Mouse (Mus musculus) neural tube, embryonic 12.5 days (tissue): Measurements from ENCODE around the gene Mdc1. TPM values are rescaled to one million over a fixed set of nuclear protein-coding genes. Genes with fewer than 3 reads are reported as not detected.

Experiments used
- ATAC-seq: fragments of 200-750 bp; cut with Nextera tagmentation; 2 replicates; pipeline ENCODE4 v1.8.0; 2017; ENCODE audit warnings: low read depth, mild to moderate bottlenecking, moderate TSS enrichment, moderate library complexity; ENCODE audit not compliant: low FRiP score
- H3K27ac ChIP-seq: fragments of 300-500 bp; sonication (generic); 2 replicates; pipeline ENCODE4 v1.5.1; 2016
- H3K27me3 ChIP-seq: fragments of 300-500 bp; sonication (generic); replicated peaks from 2 replicates; pipeline ENCODE4 v1.6.1; 2016; ENCODE audit warnings: mild to moderate bottlenecking
- H3K36me3 ChIP-seq: fragments of 300-500 bp; sonication (generic); 2 replicates; pipeline ENCODE4 v1.6.1; 2016; ENCODE audit warnings: mild to moderate bottlenecking
- H3K4me1 ChIP-seq: fragments of 300-500 bp; sonication (generic); 2 replicates; pipeline ENCODE4 v1.6.1; 2016
- H3K4me2 ChIP-seq: fragments of 300-500 bp; sonication (generic); replicated peaks from 2 replicates; pipeline ENCODE4 v1.6.1; 2016; ENCODE audit warnings: mild to moderate bottlenecking
- H3K4me3 ChIP-seq: fragments of 300-500 bp; sonication (generic); 2 replicates; pipeline ENCODE4 v1.5.1; 2016
- H3K9ac ChIP-seq: fragments of 300-500 bp; sonication (generic); 2 replicates; pipeline ENCODE4 v1.6.1; 2016; ENCODE audit warnings: mild to moderate bottlenecking
- H3K9me3 ChIP-seq: fragments of 300-500 bp; sonication (generic); 2 replicates; pipeline ENCODE4 v1.6.1; 2016; ENCODE audit warnings: mild to moderate bottlenecking
- WGBS: fragments of 180-500 bp; shearing (Covaris S2); methylation state at CpG from one replicate; pipeline ENCODE4 v1.1.7; 2016; 5-methylcytosine and 5-hydroxymethylcytosine counted together
- polyA plus RNA-seq: library from polyadenylated mRNA; unstranded; fragments of >200 nt; fragmentation: Nextera tagmentation; extraction: Ambion mirVana; gene quantifications from 2 replicates; pipeline ENCODE4 v1.2.1, GENCODE M21; 2016

Mdc1 gene
- polyA plus RNA-seq, 1 experiment from 2014 or later = 14.7 TPM

DNA sequence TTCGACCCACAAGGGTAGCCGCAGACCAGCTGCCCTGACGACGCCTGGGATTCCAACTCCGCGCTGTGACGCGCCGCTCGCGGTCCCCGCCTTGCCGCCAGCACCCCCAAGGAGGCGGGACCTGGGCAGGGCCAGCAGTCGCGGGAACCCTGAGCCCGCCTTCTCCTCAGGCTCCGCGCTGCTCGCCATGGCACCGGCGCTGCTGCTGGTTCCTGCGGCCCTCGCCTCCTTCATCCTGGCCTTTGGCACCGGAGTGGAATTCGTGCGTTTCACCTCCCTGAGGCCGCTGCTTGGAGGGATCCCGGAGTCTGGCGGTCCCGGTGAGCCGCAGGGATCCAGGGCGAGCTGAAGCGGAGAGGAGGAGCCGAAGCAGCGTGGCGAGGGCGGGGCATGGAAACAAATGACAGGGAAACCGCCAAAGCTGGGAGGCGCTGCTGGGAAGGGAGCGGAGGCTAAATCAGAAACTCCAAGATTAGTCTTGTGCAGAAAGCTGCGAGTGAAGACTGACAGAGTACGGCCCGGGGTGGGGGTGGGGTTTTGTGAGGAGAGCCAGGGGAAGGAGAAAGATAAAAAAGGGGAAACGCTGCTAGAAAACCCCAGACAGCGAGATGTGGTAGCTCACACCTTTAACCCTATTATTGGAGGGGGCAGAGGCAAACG is 20.0 kb downstream of the Mdc1 start, which contains the start of gene Nrm:
Gene Nrm, plus strand, starts transcription at position 121 of the 660 bp plus-strand sequence.
- Histone ChIP-seq H3K4me1 (peaks cover 18% of the 10 kb centered on the region), H3K27ac (peak within 1 kb of the TSS; percentile 79), H3K9me3 (no peaks in the 10 kb centered on the region), H3K4me3 (peak within 1 kb of the TSS; percentile 54), H3K9ac (peak within 1 kb of the TSS; percentile 66), H3K27me3 (no peaks in the 10 kb centered on the region), H3K36me3 (peaks cover 21% of the 10 kb centered on the region), H3K4me2 (peak within 1 kb of the TSS; percentile 69)
- WGBS = under 1% methylated on average over 47 of the region's 47 CpGs
- ATAC-seq = peak; percentile 85

DNA sequence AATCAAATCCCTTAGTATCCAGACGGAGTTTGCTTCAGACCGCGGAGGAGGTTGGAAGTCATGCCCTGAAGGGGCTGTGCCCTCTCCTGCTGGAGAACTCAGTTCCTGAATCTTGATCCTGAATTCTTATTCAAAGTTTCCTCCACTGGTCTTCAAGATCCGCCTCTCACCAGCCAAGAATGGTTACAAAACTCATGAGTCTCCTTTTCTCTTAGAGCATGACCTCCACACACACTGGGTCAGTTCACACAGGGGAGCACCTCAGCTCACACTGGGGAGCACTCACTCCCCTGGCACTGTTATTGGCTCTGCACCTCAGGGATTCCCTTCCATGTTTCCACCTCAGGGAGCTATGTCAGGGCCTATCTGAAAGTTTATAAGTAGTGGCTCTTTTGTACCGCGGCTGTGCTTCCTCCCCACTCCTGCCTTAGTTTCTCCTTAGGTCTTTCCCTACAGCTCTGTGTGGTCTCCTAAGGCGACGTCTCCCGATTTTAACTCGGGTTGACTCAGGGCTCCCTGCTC is 23.6 kb downstream of the Mdc1 start:
- no peaks in the 10 kb centered on the region; the same call in 1 of the 2 replicates for H3K36me3 ChIP-seq
- H3K9me3 ChIP-seq = no peaks in the 10 kb centered on the region
- H3K4me2 ChIP-seq = peak overlapping the region; percentile 100
- peaks cover 49% of the 10 kb centered on the region for H3K4me1 ChIP-seq
- peak overlapping the region; percentile 92 for H3K9ac ChIP-seq
- no peaks in the 10 kb centered on the region for H3K27me3 ChIP-seq
- peak overlapping the region; percentile 61 for H3K4me3 ChIP-seq
- WGBS = 24% methylated on average over 10 of the region's 10 CpGs
- H3K27ac ChIP-seq = peak overlapping the region; percentile 95
- ATAC-seq = no peak

DNA sequence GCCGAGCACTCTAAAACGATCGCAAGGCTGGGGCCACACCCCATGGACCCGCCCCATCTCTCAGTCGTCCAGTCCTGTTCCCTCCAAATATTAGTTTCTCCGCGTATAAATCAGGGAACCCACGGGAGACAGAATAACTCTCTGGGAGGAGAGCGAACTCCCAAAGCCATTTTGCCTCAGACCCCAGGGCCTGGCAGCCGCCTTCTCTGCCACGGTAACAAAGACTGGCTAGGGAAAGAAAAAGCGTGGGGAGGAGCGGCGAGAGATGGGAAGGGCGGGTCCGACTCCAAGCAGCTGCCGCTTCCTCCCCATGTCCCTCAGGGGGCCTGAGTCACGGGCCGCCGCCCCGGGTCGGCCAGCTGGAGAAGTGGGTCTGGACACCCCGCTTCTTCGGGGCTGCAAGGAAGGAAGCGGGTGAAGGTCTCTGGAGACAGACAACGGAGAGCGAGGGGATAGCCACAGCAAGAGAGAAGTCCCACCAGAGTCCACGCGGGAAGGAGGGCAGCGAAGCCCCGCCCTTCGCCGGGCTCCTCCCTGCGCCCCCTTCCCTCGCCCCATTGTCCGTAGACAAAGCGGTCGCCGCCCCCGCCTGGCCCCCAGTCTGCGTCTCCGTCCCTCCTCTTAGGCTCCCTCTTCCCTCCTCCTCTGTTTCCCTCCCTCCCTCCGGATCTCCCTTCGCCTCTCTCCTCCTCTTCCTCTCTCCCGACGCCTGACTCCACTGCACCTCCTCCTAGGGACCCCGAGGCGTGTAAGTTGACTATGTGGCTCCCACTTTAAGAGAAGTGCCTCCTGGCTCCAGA is 24.4 kb downstream of the Mdc1 start, which contains the start of gene Ppp1r18:
Gene Ppp1r18, plus strand, starts transcription at position 113 of the 800 bp plus-strand sequence.
- H3K36me3 ChIP-seq = peaks cover 7% of the 10 kb centered on the region
- peak within 1 kb of the TSS; percentile 92 for H3K9ac ChIP-seq
- WGBS = under 1% methylated on average over 47 of the region's 48 CpGs
- ATAC-seq = peak; percentile 64
- peaks cover 54% of the 10 kb centered on the region for H3K4me1 ChIP-seq
- peak within 1 kb of the TSS; percentile 95 for H3K27ac ChIP-seq
- peak within 1 kb of the TSS; percentile 61 for H3K4me3 ChIP-seq
- H3K9me3 ChIP-seq = no peaks in the 10 kb centered on the region
- H3K27me3 ChIP-seq = no peaks in the 10 kb centered on the region
- peak within 1 kb of the TSS; percentile 100 for H3K4me2 ChIP-seq

DNA sequence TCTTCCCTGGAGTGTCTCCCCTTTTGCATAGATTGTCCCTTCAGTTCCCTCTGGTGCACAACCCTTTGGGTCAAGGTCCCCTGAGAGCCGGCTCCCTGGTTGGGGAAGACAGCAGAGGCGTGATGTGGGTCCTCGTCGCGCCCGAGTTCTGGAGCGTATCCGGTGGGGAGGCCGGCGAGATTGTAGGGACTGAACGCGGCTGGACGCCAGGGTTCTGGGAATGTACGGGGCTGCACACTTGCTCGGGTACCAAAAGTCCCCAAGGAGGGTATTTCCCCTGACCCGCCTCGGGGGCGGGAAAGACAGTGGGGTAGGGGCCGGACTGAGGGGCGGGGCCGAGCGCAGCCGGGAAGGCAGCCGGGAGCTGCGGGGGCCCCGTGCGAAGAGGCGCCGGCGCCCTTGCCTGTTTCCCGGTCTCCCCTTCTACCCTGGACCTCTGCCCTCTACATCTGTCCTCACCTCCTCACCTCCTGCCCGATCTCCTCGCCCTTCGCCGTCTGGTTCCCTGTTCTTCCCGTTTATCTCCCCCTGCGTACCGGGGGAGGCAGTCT is 25.0 kb downstream of the Mdc1 start:
- peak overlapping the region; percentile 92 for H3K9ac ChIP-seq
- H3K4me1 ChIP-seq = peaks cover 55% of the 10 kb centered on the region
- under 1% methylated on average over 38 of the region's 38 CpGs for WGBS
- peaks cover 14% of the 10 kb centered on the region for H3K36me3 ChIP-seq
- H3K4me2 ChIP-seq = peak overlapping the region; percentile 100
- peak overlapping the region; percentile 61 for H3K4me3 ChIP-seq
- peak; percentile 49 for ATAC-seq
- H3K9me3 ChIP-seq = peaks cover 6% of the 10 kb centered on the region
- peak overlapping the region; percentile 95 for H3K27ac ChIP-seq
- no peaks in the 10 kb centered on the region for H3K27me3 ChIP-seq

DNA sequence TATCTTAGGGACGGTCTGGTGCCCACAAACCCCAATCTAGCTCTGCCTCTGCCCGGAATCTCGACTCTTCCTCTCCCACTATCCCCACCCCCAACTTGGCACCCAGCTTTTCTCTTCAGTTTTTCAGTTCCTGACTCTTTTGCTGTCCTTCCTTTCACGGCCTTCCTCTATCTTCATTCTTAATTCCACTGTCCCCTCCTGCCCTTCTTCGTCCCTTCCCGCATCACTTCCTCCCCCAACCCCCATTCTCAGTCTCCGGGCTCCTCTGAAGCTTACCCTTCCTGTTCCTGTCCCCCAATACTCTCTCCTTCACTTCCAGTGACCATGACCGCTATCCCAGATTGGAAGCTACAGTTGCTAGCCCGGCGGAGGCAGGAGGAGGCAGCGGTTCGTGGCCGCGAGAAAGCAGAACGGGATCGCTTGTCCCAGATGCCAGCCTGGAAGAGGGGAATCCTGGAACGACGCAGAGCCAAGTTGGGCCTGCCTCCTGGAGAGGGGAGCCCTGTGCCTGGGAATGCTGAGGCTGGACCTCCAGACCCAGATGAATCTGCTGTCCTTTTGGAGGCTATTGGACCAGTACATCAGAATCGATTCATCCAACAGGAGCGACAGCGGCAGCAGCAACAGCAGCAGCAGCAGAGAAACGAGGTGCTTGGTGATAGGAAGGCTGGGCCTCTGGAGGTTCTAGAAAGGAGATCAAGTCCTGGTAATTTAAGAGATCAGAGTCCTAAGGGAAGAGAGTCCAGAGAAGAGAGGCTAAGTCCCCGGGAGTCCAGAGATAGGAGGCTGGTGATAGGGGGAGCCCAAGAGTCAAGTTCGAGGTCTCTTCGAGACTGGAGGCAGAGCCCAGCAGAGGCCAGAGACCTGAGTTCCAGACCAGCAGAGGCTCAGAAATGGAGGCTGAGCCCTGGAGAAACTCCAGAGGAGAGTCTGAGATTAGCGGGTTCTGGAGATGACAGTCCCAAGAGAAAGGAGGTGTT is 25.9 kb downstream of the Mdc1 start:
- H3K27ac ChIP-seq = peak overlapping the region; percentile 95
- H3K9ac ChIP-seq = peak overlapping the region; percentile 92
- H3K36me3 ChIP-seq = peaks cover 20% of the 10 kb centered on the region
- peak overlapping the region; percentile 100 for H3K4me2 ChIP-seq
- 9% methylated on average over 26 of the region's 26 CpGs for WGBS
- no peaks in the 10 kb centered on the region for H3K27me3 ChIP-seq
- H3K4me3 ChIP-seq = peak overlapping the region; percentile 61
- ATAC-seq = no peak
- H3K4me1 ChIP-seq = peaks cover 55% of the 10 kb centered on the region
- peaks cover 6% of the 10 kb centered on the region for H3K9me3 ChIP-seq

DNA sequence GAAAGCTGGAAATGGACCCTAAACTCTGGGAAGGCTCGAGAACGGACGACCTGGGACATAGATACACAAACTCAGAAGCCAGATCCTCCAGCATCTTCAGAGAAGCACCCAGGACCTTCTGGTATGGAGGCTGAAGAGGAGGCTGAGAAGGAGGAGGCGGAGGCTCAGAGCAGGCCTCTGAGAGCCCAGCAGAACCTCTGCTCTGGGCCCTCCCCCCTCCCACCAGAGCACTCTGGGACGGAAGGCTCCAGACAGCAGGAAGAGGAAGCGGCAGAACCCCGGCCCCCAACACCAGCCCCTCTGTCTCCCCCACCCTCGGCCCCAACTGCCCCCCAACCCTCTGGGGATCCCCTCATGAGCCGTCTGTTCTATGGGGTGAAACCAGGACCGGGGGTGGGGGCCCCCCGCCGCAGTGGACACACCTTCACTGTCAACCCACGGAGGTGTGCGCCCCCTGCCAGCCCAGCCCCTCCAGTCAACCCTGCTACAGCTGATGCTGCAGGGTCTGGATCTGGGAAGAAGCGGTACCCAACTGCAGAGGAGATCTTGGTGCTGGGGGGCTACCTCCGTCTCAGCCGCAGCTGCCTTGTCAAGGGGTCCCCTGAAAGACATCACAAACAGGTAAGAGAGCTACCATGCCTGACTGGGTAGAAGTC is 27.0 kb downstream of the Mdc1 start:
- peaks cover 27% of the 10 kb centered on the region for H3K36me3 ChIP-seq
- peak overlapping the region; percentile 92 for H3K9ac ChIP-seq
- H3K27me3 ChIP-seq = no peaks in the 10 kb centered on the region
- peaks cover 63% of the 10 kb centered on the region for H3K4me1 ChIP-seq
- ATAC-seq = no peak
- H3K4me2 ChIP-seq = peak overlapping the region; percentile 100
- 49% methylated on average over 17 of the region's 17 CpGs for WGBS
- peaks cover 6% of the 10 kb centered on the region for H3K9me3 ChIP-seq
- H3K4me3 ChIP-seq = peak overlapping the region; percentile 61
- H3K27ac ChIP-seq = no peak overlapping the region; the same call in 1 of the 2 replicates

DNA sequence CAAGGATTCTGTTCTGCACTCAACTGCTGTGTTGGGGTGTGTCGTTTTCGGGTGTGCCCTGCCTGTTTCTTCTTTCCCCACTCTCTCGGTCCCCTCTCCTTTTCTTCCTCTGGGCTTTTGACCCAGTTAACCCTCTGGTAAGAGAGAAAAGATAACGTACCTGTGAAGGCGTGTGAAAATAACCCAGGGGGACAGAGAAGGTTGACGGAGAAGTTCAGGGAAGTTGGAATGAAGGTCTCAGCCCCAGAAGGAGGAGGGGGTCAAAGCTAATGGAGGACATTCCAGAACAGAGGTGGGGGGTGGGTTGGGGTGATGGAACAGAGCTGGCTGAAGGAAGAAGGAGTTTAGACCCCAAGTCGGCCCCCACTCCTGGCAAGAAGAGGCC is 27.6 kb downstream of the Mdc1 start:
- Histone ChIP-seq H3K36me3 (peaks cover 28% of the 10 kb centered on the region), H3K9ac (peak overlapping the region; percentile 92), H3K4me1 (peaks cover 67% of the 10 kb centered on the region), H3K27me3 (no peaks in the 10 kb centered on the region), H3K4me2 (peak overlapping the region; percentile 100), H3K9me3 (peaks cover 6% of the 10 kb centered on the region), H3K4me3 (peak overlapping the region; percentile 61), H3K27ac (no peak overlapping the region; the same call in 1 of the 2 replicates)
- 8% methylated on average over 7 of the region's 7 CpGs for WGBS
- ATAC-seq = no peak

DNA sequence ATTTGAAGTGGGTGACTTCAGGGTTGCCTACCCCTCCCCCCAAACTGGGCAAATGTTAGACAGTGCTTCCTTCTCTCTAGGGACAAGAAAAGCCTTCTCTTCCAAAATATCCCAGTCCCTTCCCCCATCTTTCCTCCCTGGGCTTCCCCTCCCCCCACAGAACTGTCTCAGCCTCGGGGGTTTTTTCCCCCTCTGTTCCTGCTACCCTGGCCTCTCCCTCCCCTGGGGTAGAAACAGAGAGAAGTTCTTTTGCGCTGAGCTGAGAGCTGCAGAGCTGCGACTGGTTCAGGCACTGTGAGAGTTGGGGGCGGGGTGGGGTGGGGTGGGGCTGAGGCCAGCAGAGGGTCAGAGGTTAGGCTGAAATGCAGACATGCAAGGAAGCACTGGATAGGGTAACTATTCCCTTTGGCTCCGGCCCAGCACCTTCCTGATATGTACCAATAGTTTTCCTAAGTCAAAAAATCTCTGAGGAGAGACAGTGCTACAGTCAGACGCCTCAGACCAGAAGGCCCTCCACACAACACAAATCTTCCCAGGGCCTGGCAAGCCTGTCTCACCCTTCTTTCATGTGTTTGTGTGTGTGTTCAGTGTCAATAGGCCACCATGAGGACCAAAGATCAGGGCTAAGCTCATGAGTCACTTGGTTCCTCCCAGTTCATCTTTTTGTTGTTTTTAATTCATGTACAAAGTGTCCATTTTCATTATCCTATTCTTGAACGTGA is 28.2 kb downstream of the Mdc1 start:
- Histone ChIP-seq H3K27ac (no peak overlapping the region), H3K4me3 (peak overlapping the region; percentile 61), H3K4me1 (peaks cover 67% of the 10 kb centered on the region), H3K9me3 (peaks cover 6% of the 10 kb centered on the region), H3K36me3 (peaks cover 33% of the 10 kb centered on the region), H3K27me3 (no peaks in the 10 kb centered on the region), H3K4me2 (peak overlapping the region; percentile 100), H3K9ac (peak overlapping the region; percentile 92)
- WGBS = 4% methylated on average over 7 of the region's 7 CpGs
- ATAC-seq = no peak

DNA sequence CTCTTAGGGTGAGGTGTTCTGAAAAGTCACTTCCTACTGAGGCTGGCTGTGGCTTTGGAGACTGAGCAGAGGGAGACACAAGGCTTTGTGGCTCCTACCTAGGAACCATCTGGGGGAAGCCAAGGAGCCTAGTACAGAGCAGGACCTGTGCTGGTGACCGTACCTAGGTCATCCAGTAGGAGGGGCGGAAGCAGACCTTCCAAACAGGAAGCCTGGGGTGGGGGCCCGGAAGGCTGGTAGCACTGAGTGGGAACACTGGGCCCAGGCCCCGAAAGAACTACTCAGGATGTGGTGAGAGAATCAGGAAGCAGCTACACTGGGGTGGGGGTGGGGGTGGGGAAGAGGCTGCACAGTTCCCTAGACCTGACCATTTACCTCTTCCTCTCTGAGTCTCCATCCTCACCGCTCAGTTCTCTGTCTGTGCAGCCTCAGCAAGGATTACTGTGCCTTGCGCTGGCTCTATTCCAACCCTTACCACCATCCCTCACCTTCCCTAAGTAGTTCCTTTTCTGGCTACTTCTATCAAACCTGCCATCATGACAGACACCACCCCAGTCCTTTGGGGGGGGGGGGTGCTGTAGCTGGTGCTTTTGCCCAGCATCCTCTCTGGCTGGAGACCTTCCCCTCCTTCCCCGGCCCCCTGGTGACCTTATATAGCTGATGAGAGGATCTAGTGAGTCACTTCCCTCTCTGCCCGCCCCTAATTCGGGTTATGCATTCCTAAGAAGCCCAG is 29.0 kb downstream of the Mdc1 start:
- no peak for ATAC-seq
- H3K4me2 ChIP-seq = peak overlapping the region; percentile 100
- H3K9me3 ChIP-seq = peaks cover 6% of the 10 kb centered on the region
- peaks cover 59% of the 10 kb centered on the region for H3K4me1 ChIP-seq
- H3K36me3 ChIP-seq = peaks cover 41% of the 10 kb centered on the region
- H3K4me3 ChIP-seq = peak overlapping the region; percentile 61
- 74% methylated on average over 9 of the region's 9 CpGs for WGBS
- H3K27ac ChIP-seq = no peak overlapping the region
- H3K27me3 ChIP-seq = no peaks in the 10 kb centered on the region
- peak overlapping the region; percentile 92 for H3K9ac ChIP-seq
